Mouse (Mus musculus) hindbrain, embryonic 16.5 days (tissue): ENCODE measurements around the gene Dhrs9. TPM values are rescaled to one million over a fixed set of nuclear protein-coding genes. Genes with fewer than 3 reads are reported as not detected.

Source experiments
- ATAC-seq: fragments of 200-750 bp; cut with Nextera tagmentation; 2 replicates; pipeline ENCODE4 v1.8.0; 2017; ENCODE audit warnings: moderate TSS enrichment, moderate library complexity
- H3K27ac ChIP-seq: fragments of 300-500 bp; sonication (generic); 2 replicates; pipeline ENCODE4 v1.5.1; 2014; ENCODE audit warnings: low read depth, mild to moderate bottlenecking, control low read depth, low read length, moderate library complexity
- H3K27me3 ChIP-seq: fragments of 300-500 bp; sonication (generic); replicated peaks from 2 replicates; pipeline ENCODE4 v1.6.1; 2014; ENCODE audit warnings: low read length; ENCODE audit not compliant: control insufficient read depth, insufficient read depth
- H3K36me3 ChIP-seq: fragments of 300-500 bp; sonication (generic); 2 replicates; pipeline ENCODE4 v1.6.1; 2014; ENCODE audit warnings: mild to moderate bottlenecking, low read length, moderate library complexity, mixed read lengths; ENCODE audit not compliant: control insufficient read depth, insufficient read depth
- H3K4me1 ChIP-seq: fragments of 300-500 bp; sonication (generic); 2 replicates; pipeline ENCODE4 v1.6.1; 2014; ENCODE audit warnings: low read depth, low read length; ENCODE audit not compliant: control insufficient read depth, insufficient read depth
- H3K4me2 ChIP-seq: fragments of 300-500 bp; sonication (generic); 2 replicates; pipeline ENCODE4 v1.6.1; 2014; ENCODE audit warnings: mild to moderate bottlenecking, low read length, control low read depth, moderate library complexity
- H3K4me3 ChIP-seq: fragments of 300-500 bp; sonication (generic); 2 replicates; pipeline ENCODE4 v1.5.1; 2014; ENCODE audit warnings: mild to moderate bottlenecking, low read length, control low read depth, moderate library complexity
- H3K9ac ChIP-seq: fragments of 300-500 bp; sonication (generic); 2 replicates; pipeline ENCODE4 v1.6.1; 2014; ENCODE audit warnings: low read depth, mild to moderate bottlenecking, control low read depth, low read length, moderate library complexity
- H3K9me3 ChIP-seq: fragments of 300-500 bp; sonication (generic); 2 replicates; pipeline ENCODE4 v1.6.1; 2014; ENCODE audit warnings: mild to moderate bottlenecking, low read length, moderate library complexity; ENCODE audit not compliant: control insufficient read depth
- WGBS: fragments of 180-500 bp; shearing (Covaris S2); extraction: QIAGEN DNeasy Blood & Tissue Kit; methylation state at CpG from one replicate; pipeline ENCODE4 v1.1.7; 2014; 5-methylcytosine and 5-hydroxymethylcytosine counted together
- polyA plus RNA-seq: library from polyadenylated mRNA; unstranded; fragments of >200 nt; fragmentation: Nextera tagmentation; extraction: Ambion mirVana; gene quantifications from 2 replicates; pipeline ENCODE4 v1.2.1, GENCODE M21; 2015

Gene Dhrs9
- polyA plus RNA-seq, 1 experiment from 2014 or later: 0.04 TPM

DNA sequence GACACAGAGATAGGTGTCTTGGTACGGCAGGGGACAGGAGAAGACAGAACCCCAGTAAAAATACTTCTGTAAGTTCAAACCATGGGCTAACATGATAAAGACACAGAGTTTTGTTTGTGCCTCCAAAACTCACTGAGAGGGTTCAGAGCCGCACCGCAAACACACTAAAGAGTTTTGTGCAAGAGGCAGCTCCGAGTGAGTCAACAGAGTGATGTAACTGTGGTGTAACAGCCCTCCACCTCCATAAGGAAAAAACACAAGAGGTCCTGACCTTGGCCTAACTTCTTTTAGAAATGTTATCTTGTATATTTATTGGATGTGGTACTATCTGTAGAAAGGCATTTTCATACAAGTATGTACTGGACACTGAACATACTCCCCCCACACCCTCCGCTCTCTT, 25.4 kb downstream of the Dhrs9 start:
- H3K27ac ChIP-seq: no peak overlapping the region
- ATAC-seq: no peak
- H3K9ac ChIP-seq: no peak overlapping the region
- H3K9me3 ChIP-seq: no peaks in the 10 kb centered on the region
- H3K4me1 ChIP-seq: no peaks in the 10 kb centered on the region
- no peak overlapping the region for H3K4me2 ChIP-seq
- over 99% methylated on average over 5 of the region's 5 CpGs for WGBS
- no peak overlapping the region for H3K4me3 ChIP-seq
- no peaks in the 10 kb centered on the region for H3K27me3 ChIP-seq
- H3K36me3 ChIP-seq: no peaks in the 10 kb centered on the region

DNA sequence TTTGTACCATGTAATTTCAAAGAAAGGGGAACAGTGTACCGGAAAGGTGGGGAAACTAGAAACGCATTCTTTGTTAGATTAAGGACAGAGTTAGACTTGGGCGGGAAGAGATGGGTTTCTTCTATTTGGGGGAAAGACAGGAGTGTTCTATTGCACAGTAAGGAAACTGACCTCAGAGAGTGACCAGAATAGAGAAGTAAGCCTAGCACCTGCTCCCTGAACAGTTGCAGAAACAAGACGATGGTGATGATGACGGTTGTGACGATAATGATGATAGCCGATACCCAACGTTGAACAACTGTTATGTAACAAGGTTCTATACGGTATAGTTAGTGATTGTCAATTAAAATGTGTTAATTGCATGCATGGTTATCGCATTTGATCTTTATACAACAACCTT, 34.3 kb downstream of the Dhrs9 start:
- no peaks in the 10 kb centered on the region for H3K36me3 ChIP-seq
- H3K27ac ChIP-seq: no peak overlapping the region
- H3K9me3 ChIP-seq: no peaks in the 10 kb centered on the region
- H3K4me2 ChIP-seq: no peak overlapping the region
- no peak for ATAC-seq
- peaks cover 2% of the 10 kb centered on the region; the same call in 1 of the 2 replicates for H3K27me3 ChIP-seq
- H3K4me1 ChIP-seq: peaks cover 5% of the 10 kb centered on the region; the same call in 1 of the 2 replicates
- 95% methylated on average over 10 of the region's 10 CpGs for WGBS
- no peak overlapping the region for H3K4me3 ChIP-seq
- no peak overlapping the region for H3K9ac ChIP-seq

DNA sequence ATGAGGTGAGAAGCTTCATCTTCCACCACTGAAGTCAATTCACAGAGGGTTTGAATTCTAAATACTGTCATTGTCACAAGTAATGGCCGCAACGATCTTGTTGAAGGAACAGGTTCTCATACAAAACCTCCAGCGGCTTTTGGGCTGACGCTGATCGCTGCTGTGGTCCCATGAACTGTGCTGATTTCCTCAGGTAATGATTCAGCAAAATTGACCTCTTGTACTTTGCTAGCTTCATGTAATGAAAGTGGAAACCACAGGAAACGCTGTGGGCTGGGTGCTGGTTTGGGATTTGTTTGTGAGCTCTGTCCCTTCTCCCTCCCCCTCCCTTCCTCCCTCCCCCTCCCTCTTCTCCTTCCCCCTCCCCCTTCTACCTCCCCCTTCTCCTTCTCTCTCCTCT, 34.8 kb downstream of the Dhrs9 start:
- no peak overlapping the region for H3K9ac ChIP-seq
- ATAC-seq: no peak
- peaks cover 2% of the 10 kb centered on the region; the same call in 1 of the 2 replicates for H3K27me3 ChIP-seq
- WGBS: 92% methylated on average over 6 of the region's 6 CpGs
- H3K9me3 ChIP-seq: no peaks in the 10 kb centered on the region
- peaks cover 5% of the 10 kb centered on the region; the same call in 1 of the 2 replicates for H3K4me1 ChIP-seq
- no peak overlapping the region for H3K27ac ChIP-seq
- H3K4me2 ChIP-seq: no peak overlapping the region
- no peaks in the 10 kb centered on the region for H3K36me3 ChIP-seq
- no peak overlapping the region for H3K4me3 ChIP-seq

DNA sequence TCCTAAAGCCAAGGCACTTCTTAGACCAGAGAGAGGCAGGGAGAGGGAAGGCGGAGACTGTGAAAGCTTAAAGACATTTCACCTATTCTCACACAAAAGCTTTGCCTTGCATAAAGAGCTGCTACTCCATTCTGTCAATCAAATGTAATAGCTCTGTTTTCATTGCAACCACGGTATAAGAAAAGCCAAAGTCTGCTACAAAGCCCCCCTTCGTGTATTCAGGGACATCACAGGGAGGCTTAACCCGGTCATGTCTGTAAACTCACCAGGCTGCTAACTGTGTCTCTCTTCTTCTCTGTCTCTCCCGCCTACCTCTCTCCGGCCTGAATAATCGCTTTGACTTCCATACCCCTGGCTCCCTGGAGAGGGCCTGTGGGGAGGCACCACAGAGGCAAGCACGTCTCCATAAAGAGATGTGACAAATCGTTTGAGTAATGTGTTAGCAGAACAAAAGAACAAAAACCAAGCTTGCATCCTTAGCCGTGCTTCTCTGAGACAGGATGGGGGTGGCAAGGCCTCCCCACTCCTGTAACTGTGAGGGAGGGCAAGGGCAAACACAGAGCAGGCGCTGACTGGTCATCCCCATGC, 38.1 kb downstream of the Dhrs9 start:
- Histone ChIP-seq H3K36me3 (no peaks in the 10 kb centered on the region), H3K9ac (peak overlapping the region; percentile 38), H3K9me3 (no peaks in the 10 kb centered on the region), H3K27me3 (peaks cover 2% of the 10 kb centered on the region; the same call in 1 of the 2 replicates), H3K4me2 (peak overlapping the region; percentile 38), H3K4me3 (no peak overlapping the region), H3K27ac (0 out of 2 replicates have a peak overlapping the region, but pooled peaks have one; percentile 17), H3K4me1 (peaks cover 5% of the 10 kb centered on the region; the same call in 1 of the 2 replicates)
- WGBS: 4% methylated on average over 11 of the region's 11 CpGs
- peak; percentile 50; the same call in 1 of the 2 replicates for ATAC-seq

DNA sequence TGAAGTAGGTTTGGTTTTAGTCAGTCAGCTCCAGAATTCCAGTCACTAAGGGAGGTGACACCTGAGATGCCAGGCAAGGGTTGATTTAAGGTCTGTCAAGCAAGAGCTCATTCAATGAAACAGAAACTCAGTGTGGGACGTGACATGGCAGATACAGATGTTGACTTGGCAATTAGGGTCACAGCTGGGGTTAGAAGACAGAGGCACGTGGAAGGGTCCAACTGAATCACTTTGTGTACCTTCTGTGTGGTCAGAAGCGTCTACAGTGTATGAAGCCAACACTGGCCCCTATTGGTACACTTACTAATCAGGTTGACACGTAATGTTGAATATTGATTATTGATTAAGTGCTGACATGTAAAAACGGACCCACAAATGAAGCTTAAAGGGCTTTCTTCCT, 44.6 kb downstream of the Dhrs9 start:
- 64% methylated on average over 5 of the region's 5 CpGs for WGBS
- H3K9me3 ChIP-seq: no peaks in the 10 kb centered on the region
- H3K27me3 ChIP-seq: no peaks in the 10 kb centered on the region
- H3K36me3 ChIP-seq: no peaks in the 10 kb centered on the region
- H3K4me3 ChIP-seq: no peak overlapping the region
- ATAC-seq: no peak
- H3K4me1 ChIP-seq: no peaks in the 10 kb centered on the region
- no peak overlapping the region for H3K9ac ChIP-seq
- no peak overlapping the region for H3K27ac ChIP-seq
- H3K4me2 ChIP-seq: no peak overlapping the region

DNA sequence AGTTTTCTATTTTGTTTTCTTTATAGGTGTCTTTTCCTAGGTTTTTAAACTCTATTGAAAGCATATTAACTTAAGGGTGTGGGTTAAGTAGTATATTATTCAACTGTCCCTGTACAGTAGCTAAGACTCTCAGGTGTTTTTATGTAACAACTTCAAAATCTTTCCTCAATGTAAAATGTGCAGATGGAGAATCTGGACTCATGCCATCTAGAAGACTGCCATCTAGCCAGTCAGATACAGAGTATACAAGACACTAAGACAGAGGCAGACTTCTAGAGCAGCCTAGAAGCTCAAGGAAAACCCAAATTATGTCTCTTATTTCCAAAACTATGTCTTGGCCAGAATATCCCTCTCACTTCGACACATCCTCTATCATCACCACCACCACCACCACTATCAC, 45.8 kb downstream of the Dhrs9 start:
- H3K27me3 ChIP-seq: no peaks in the 10 kb centered on the region
- no peak overlapping the region for H3K9ac ChIP-seq
- H3K36me3 ChIP-seq: no peaks in the 10 kb centered on the region
- no peak overlapping the region for H3K4me3 ChIP-seq
- H3K9me3 ChIP-seq: no peaks in the 10 kb centered on the region
- no peak overlapping the region for H3K4me2 ChIP-seq
- H3K4me1 ChIP-seq: no peaks in the 10 kb centered on the region
- WGBS: 100% methylated on average over 1 of the region's 1 CpGs
- ATAC-seq: no peak
- H3K27ac ChIP-seq: no peak overlapping the region

DNA sequence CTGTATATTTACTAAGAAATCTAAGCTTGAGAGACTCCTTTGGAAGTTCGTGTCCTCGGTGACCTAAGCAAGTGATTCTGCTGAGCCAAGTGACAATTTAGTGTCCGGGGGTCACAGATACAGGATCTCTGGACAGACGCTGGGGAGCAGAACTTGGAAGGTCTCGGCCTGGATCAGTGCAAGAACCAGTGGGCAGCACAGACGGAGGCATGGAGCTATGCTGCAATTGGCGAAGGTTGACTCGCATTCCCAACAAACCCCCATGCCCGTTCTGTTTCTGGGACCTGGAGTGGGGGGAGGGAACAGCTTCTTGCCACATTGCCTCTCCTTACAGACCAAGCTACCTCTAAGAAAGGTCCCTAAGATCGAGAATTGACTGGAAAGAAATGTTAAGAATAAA, 46.9 kb downstream of the Dhrs9 start:
- Histone ChIP-seq H3K36me3 (no peaks in the 10 kb centered on the region), H3K9ac (no peak overlapping the region), H3K4me2 (no peak overlapping the region), H3K9me3 (no peaks in the 10 kb centered on the region), H3K4me1 (no peaks in the 10 kb centered on the region), H3K4me3 (no peak overlapping the region), H3K27me3 (no peaks in the 10 kb centered on the region), H3K27ac (no peak overlapping the region)
- no peak for ATAC-seq
- WGBS: 89% methylated on average over 10 of the region's 10 CpGs

DNA sequence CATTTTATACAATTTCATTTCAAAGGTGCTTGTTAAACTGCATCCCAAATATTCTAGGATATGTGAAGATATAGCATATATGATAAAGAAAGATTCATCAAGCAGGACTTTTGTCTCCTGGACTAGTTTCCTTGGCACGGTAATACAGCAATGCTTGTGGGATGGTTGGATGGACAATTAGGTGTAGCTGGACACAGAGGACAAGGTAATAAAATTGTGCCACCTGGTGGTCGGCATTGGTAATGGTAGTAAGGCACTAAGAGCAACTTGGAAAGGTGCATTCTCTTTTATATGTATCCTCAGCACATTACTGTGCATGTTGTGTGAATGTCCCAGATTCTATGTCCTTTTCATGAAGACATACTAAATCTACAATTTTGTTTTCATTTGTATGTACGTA, 47.9 kb downstream of the Dhrs9 start:
- no peaks in the 10 kb centered on the region for H3K36me3 ChIP-seq
- WGBS: 32% methylated on average over 3 of the region's 3 CpGs
- H3K4me2 ChIP-seq: no peak overlapping the region
- no peak overlapping the region for H3K9ac ChIP-seq
- H3K27me3 ChIP-seq: no peaks in the 10 kb centered on the region
- H3K4me1 ChIP-seq: no peaks in the 10 kb centered on the region
- H3K27ac ChIP-seq: no peak overlapping the region
- H3K9me3 ChIP-seq: no peaks in the 10 kb centered on the region
- peak; percentile 79 for ATAC-seq
- H3K4me3 ChIP-seq: no peak overlapping the region

DNA sequence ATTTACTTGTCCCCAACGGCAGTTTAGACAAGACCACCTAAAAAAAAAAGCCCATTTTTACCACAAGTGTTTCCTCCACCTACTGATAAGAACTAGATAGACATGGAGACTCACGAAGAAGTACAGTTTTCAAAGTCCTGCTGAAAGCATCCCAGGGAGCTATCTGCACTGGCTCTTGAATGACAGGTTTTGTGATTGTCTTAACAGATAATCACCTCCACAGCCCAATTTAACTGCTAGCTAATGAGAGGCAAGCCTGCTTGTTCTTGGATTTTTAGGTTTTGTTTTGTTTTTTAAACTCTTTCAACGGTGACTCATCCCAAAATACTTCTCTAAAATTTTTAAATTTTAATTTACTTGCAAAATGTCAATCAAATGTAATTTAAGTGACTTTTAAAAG, 61.4 kb downstream of the Dhrs9 start:
- WGBS: 83% methylated on average over 3 of the region's 3 CpGs
- H3K4me1 ChIP-seq: no peaks in the 10 kb centered on the region
- no peak overlapping the region for H3K4me2 ChIP-seq
- H3K9ac ChIP-seq: no peak overlapping the region
- H3K27ac ChIP-seq: no peak overlapping the region
- H3K36me3 ChIP-seq: no peaks in the 10 kb centered on the region
- no peaks in the 10 kb centered on the region for H3K9me3 ChIP-seq
- no peaks in the 10 kb centered on the region for H3K27me3 ChIP-seq
- H3K4me3 ChIP-seq: no peak overlapping the region
- ATAC-seq: no peak
